Mouse (Mus musculus): Measurements from ENCODE around the gene Bmp7. TPM values are rescaled to one million over a fixed set of nuclear protein-coding genes. Genes with fewer than 3 reads are reported as not detected.
A peak's percentile ranks its signal among the peaks of the same experiment; 100 is the strongest.

Gene Bmp7
- polyA plus RNA-seq, 1 experiment from 2014 or later: 6.9 TPM

DNA sequence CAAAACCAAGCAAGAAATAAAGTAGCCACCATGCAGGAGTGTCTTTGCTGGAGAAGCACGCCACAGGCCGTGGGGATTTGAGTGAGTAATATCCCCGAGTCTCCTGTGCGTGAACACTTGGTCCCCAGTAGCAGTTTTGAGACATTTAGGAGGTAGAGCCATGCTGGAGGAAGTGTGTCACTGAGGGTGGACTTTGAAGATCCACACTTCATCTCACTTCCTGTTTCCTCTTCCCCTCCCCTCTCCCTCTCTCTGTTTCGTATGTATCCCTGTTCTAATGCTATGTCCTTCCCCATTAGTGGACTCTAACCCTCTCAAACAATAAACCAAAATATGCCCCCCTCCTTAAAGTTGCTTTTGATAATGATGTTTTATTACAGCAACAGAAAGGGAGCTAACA lies 26.4 kb upstream of the Bmp7 start:
- ATAC-seq: no peak
- Histone ChIP-seq H3K4me2 (no peak overlapping the region), H3K9ac (no peak overlapping the region), H3K36me3 (ENCODE audit: poor library complexity, severe bottlenecking) (no peaks in the 10 kb centered on the region), H3K4me1 (no peaks in the 10 kb centered on the region), H3K4me3 (no peak overlapping the region), H3K27me3 (no peaks in the 10 kb centered on the region), H3K27ac (no peak overlapping the region), H3K9me3 (replicated peaks) (no peaks in the 10 kb centered on the region)
- 80% methylated on average over 5 of the region's 5 CpGs for WGBS

DNA sequence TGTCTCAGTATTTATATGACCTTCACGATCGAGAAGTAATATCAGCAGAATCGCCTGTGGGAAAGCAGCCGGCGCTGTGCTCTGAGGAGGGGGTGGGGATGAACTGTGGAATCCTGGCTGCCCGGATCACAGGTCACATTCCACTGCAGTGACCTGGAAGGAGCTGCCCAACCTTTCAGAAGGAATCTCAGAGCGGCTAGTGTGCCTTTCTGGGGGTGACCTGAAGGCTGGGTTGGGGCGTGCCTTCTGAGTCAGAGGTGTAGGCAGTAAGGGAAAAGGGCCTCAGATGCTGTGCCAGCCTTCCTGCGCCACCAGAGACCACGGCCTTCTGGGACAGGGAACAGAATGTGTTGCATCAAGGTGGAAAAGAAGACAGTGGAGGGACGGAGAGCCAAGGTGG lies 25.1 kb upstream of the Bmp7 start:
- H3K4me2 ChIP-seq: no peak overlapping the region
- no peaks in the 10 kb centered on the region for H3K4me1 ChIP-seq
- H3K9ac ChIP-seq: no peak overlapping the region
- no peak overlapping the region for H3K27ac ChIP-seq
- H3K4me3 ChIP-seq: no peak overlapping the region
- H3K27me3 ChIP-seq: no peaks in the 10 kb centered on the region
- no peak for ATAC-seq
- no peaks in the 10 kb centered on the region for H3K36me3 ChIP-seq (ENCODE audit: poor library complexity, severe bottlenecking)
- H3K9me3 ChIP-seq (replicated peaks): no peaks in the 10 kb centered on the region
- WGBS: 48% methylated on average over 11 of the region's 11 CpGs

DNA sequence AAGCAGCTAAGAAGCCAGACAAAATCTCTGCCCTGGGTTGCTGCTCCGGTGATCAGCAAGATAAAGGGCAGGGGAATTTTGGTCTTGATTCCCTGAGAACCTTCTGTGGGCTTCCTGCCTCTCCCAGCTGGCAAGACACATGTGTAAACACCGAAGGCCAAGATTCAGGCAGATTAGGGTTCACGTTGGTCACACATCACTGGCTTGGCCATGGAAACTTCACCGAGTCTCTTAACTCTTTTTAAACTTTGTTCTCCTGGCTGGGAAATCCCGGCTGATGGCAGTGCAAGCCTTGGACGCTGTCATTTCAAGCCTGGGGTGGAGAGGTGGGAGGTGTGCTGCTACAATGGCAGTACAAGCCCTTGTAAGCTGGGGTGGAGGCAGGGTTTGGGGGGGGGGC lies 21.1 kb upstream of the Bmp7 start:
- ATAC-seq: no peak

DNA sequence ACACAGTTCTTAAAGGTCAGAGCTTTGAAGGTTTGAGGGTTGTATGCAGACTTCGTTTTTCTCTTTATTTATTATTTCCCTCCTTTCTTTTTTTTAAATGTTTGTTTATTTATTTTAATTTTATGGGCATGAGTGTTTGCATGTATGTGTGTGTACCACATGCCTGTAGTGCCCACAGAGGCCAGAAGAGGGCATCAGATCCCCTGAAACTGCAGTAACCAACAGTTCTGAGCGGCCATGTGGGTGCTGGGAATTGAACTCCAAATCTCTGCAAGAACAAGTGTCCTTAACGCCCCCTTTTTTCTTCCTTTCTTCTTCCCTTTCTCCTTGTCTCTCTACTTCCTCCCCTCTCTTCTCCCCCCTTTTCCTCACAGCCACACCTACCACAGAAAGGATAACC lies 20.2 kb upstream of the Bmp7 start:
- 87% methylated on average over 3 of the region's 3 CpGs for WGBS

More for the DNA sequence above, 21.1 kb upstream of the Bmp7 start:
- Histone ChIP-seq H3K36me3 (ENCODE audit: poor library complexity, severe bottlenecking) (no peaks in the 10 kb centered on the region), H3K9me3 (replicated peaks) (peaks cover 13% of the 10 kb centered on the region), H3K4me3 (no peak overlapping the region), H3K4me1 (peaks cover 8% of the 10 kb centered on the region; the same call in 1 of the 2 replicates), H3K9ac (no peak overlapping the region), H3K27me3 (no peaks in the 10 kb centered on the region), H3K4me2 (no peak overlapping the region), H3K27ac (no peak overlapping the region)
- WGBS: 65% methylated on average over 6 of the region's 6 CpGs

DNA sequence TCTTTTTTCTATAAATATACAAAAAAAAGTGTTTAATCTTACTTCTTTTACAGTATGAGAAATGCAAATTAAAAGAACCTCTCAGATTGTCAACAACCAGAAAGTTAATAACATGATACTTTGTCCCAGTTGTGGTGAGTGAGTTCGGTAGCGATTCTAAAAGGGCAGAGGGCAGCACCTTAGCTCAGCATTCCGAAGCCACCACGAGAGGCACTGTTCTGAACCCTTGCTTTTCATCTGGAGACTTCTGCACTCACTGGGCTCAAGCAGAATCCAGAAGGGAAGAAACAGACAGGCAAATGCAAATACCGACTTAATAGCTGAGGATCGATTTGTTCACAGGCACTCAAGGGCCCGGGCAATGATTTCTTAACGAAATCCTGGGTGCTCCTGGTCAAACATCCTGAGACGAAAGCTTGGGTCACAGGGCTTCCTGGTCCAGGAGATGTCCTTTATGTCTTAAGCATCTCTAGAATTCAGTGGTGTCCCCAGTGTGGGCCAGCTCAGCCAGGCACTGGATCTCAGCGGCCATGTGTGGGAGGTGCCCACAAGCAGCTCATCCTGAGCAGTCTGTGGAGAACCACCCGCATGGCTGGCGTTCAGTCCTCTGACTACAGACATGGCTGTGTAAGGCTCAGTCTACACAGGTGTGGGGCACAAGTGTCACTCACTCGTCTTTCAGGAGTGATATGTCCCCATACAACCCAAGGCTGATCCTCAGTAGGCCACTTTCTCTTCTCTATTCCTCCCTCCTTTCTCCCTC lies 19.1 kb upstream of the Bmp7 start:
- Histone ChIP-seq H3K9ac (no peak overlapping the region), H3K9me3 (replicated peaks) (peaks cover 19% of the 10 kb centered on the region), H3K4me3 (no peak overlapping the region), H3K27ac (no peak overlapping the region), H3K27me3 (no peaks in the 10 kb centered on the region), H3K4me2 (no peak overlapping the region), H3K36me3 (ENCODE audit: poor library complexity, severe bottlenecking) (no peaks in the 10 kb centered on the region), H3K4me1 (peaks cover 8% of the 10 kb centered on the region; the same call in 1 of the 2 replicates)
- no peak for ATAC-seq
- 50% methylated on average over 13 of the region's 13 CpGs for WGBS

More for the DNA sequence above, 20.2 kb upstream of the Bmp7 start:
- H3K27me3 ChIP-seq: no peaks in the 10 kb centered on the region
- peaks cover 19% of the 10 kb centered on the region for H3K9me3 ChIP-seq (replicated peaks)
- H3K27ac ChIP-seq: no peak overlapping the region
- no peak overlapping the region for H3K4me3 ChIP-seq
- no peak for ATAC-seq
- H3K36me3 ChIP-seq (ENCODE audit: poor library complexity, severe bottlenecking): no peaks in the 10 kb centered on the region
- H3K4me2 ChIP-seq: no peak overlapping the region
- no peak overlapping the region for H3K9ac ChIP-seq
- H3K4me1 ChIP-seq: peaks cover 8% of the 10 kb centered on the region; the same call in 1 of the 2 replicates

DNA sequence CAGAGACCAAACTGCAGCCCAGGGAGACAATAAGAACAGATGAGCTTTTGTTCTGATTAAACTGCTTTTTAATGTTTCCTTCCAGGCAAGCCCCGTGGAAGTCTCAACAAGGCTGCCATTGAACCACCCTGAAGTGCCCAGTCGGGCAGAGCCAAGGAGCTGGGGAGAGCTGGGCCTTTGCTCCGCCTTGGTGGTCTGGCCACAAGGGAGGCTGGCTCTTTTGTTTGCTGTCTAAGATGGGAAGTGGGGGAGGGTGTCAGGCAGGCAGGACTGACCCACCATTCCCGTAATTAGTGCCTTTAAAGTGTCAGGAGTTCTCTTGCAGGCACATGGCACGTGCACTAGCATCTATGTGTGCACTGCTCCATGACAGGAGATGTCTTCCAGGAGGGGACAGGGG lies 18.5 kb upstream of the Bmp7 start:
- Histone ChIP-seq H3K36me3 (ENCODE audit: poor library complexity, severe bottlenecking) (no peaks in the 10 kb centered on the region), H3K4me2 (no peak overlapping the region), H3K4me3 (no peak overlapping the region), H3K9ac (no peak overlapping the region), H3K27me3 (no peaks in the 10 kb centered on the region), H3K9me3 (replicated peaks) (peaks cover 19% of the 10 kb centered on the region), H3K27ac (no peak overlapping the region), H3K4me1 (peaks cover 8% of the 10 kb centered on the region; the same call in 1 of the 2 replicates)
- WGBS: 4% methylated on average over 5 of the region's 5 CpGs
- no peak for ATAC-seq

DNA sequence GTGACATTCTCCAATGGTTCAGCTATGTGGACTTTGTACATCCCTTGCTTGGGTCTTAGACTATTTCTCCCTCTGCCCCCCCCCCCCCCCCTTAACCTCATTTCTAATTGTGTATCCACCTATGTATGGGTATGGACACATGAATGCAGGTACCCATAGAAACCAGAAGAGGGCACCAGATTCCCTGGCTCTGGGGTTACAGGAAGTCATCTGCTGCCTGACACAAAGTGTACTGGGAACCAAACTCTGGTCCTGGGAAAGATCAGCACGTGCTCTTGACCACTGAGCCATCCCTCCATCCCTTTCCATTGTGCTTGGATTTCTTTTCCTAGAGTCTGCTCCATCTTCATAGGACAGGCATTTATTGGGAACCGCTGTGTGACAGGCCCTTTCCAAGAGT lies 11.9 kb upstream of the Bmp7 start:
- no peak overlapping the region for H3K9ac ChIP-seq
- H3K27me3 ChIP-seq: no peaks in the 10 kb centered on the region
- WGBS: 80% methylated on average over 2 of the region's 2 CpGs
- H3K4me3 ChIP-seq: no peak overlapping the region
- no peaks in the 10 kb centered on the region for H3K36me3 ChIP-seq (ENCODE audit: poor library complexity, severe bottlenecking)
- H3K4me2 ChIP-seq: no peak overlapping the region
- H3K27ac ChIP-seq: no peak overlapping the region
- no peak for ATAC-seq
- peaks cover 12% of the 10 kb centered on the region for H3K9me3 ChIP-seq (replicated peaks)
- peaks cover 5% of the 10 kb centered on the region for H3K4me1 ChIP-seq

DNA sequence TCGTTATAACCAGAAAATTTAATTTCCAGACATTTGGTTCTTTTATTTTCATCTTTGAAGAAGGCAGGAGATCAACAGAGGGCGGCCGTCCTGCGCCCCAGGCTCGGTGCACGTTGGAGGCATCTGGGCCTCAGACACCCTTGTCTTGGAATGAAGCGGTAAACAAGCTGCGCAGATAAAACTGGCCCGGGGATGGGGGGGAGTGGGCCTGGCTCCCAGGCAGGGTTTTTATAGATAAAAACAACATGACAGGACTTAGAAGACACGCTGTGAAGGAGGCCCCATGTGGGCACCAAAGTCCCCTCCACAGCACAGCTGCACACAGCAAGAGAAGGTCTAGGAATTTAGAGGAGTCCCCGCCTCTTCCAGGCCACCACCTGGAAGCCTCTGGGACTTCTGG lies 10.6 kb upstream of the Bmp7 start:
- no peaks in the 10 kb centered on the region for H3K36me3 ChIP-seq (ENCODE audit: poor library complexity, severe bottlenecking)
- H3K27ac ChIP-seq: no peak overlapping the region
- H3K4me2 ChIP-seq: no peak overlapping the region
- ATAC-seq: no peak
- 20% methylated on average over 11 of the region's 11 CpGs for WGBS
- H3K9me3 ChIP-seq (replicated peaks): 0 out of 2 replicates have a peak, but pooled peaks cover under 1% of the 10 kb centered on the region
- peaks cover 5% of the 10 kb centered on the region for H3K4me1 ChIP-seq
- no peak overlapping the region for H3K4me3 ChIP-seq
- H3K27me3 ChIP-seq: no peaks in the 10 kb centered on the region
- no peak overlapping the region for H3K9ac ChIP-seq

DNA sequence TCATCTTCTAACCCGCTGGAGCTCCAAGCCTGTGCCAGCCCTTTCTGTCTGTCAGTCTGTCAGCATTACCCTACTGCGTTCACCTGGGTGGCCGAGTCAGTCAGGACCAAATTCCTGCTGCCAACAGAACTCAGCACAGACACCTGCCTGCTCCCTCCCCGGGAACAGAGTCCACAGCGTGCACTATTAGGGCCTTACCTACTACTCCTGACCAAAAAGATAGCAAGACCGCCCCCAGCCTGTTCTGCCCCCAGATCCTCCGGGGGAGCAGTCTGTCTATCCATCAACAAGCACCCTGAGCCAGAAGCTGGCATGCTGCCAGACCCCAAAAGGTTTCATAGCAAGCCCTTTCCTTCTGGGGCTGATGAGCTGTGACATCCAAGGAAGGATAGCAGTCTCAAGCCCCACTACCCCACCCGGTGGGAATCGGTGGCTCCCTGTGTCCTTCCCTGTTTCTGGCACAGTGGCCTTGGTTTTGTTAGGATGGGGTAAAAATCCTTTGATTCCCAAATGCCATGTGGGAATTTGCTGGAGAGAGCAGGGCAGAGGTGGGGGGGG lies 10.1 kb upstream of the Bmp7 start:
- Histone ChIP-seq H3K9me3 (replicated peaks) (no peaks in the 10 kb centered on the region), H3K36me3 (ENCODE audit: poor library complexity, severe bottlenecking) (no peaks in the 10 kb centered on the region), H3K4me3 (no peak overlapping the region), H3K4me1 (peaks cover 5% of the 10 kb centered on the region), H3K4me2 (no peak overlapping the region), H3K27ac (no peak overlapping the region), H3K27me3 (no peaks in the 10 kb centered on the region), H3K9ac (no peak overlapping the region)
- 59% methylated on average over 9 of the region's 9 CpGs for WGBS
- ATAC-seq: peak; percentile 30; the same call in 1 of the 2 replicates

DNA sequence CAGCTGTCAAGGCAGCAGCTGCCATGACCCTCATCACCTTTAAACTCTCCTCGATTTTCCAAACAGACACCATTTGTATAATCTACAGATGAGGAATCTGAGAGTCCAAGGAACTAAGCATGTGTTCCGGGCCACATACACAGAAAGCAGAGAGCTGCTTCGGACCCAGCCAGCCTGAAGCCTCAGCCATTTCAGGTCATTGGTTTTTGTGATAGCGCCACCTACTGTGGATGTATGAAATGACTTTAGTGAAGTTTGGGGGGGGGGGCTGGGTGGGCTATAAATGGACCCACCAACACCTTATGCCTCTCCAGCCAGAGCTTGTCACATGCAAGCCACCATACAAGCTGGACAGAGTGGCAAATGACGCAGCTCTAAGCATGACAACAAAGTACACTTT lies 8.9 kb upstream of the Bmp7 start:
- Histone ChIP-seq H3K27ac (no peak overlapping the region), H3K9me3 (replicated peaks) (no peaks in the 10 kb centered on the region), H3K9ac (no peak overlapping the region), H3K4me2 (no peak overlapping the region), H3K4me3 (no peak overlapping the region), H3K4me1 (peaks cover 5% of the 10 kb centered on the region), H3K36me3 (ENCODE audit: poor library complexity, severe bottlenecking) (no peaks in the 10 kb centered on the region), H3K27me3 (no peaks in the 10 kb centered on the region)
- 36% methylated on average over 5 of the region's 5 CpGs for WGBS
- ATAC-seq: no peak

DNA sequence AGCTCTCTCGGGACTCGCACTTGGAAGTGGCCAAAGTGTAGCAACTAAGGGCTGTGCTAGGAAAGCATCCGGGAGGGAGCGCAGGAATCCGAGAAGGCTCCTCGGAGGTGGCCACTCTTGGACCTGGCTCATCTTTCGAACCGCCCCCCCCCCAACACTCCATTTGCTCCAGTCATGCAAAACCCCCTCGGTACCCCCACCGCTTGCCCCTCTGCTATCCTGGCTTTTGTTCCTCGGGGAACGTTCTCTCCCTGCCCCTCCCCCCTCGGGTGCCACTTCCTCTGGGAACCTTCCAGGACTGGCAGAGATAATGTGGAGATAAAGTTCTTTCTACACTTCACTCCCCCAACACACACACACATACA lies 660 bp upstream of the Bmp7 start:
- ATAC-seq: no peak
- H3K27me3 ChIP-seq: peaks cover 76% of the 10 kb centered on the region
- H3K4me1 ChIP-seq: peaks cover 44% of the 10 kb centered on the region
- no peaks in the 10 kb centered on the region for H3K9me3 ChIP-seq (replicated peaks)
- H3K9ac ChIP-seq: peak overlapping the region; percentile 59; the same call in 1 of the 2 replicates
- no peak overlapping the region for H3K27ac ChIP-seq
- WGBS: 2% methylated on average over 12 of the region's 13 CpGs
- peak overlapping the region; percentile 92 for H3K4me2 ChIP-seq
- no peaks in the 10 kb centered on the region for H3K36me3 ChIP-seq (ENCODE audit: poor library complexity, severe bottlenecking)
- H3K4me3 ChIP-seq: peak overlapping the region; percentile 45

DNA sequence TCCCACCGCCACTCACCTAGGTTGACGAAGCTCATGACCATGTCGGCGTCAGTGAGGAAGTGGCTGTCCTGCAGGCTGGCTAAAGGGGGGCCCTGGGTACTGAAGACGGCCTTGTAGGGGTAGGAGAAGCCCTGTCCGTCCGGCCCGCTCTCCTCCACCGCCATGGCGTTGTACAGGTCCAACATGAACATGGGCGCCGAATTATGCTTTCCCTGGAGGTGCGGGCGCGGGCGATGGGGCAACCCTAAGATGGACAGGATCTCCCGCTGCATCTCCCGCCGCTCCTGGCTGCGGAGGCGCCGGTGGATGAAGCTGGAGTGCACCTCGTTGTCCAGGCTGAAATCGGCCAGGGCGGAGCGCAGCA lies 500 bp downstream of the Bmp7 start:
- peak overlapping the region; percentile 45 for H3K4me3 ChIP-seq
- WGBS: under 1% methylated on average over 26 of the region's 26 CpGs
- H3K27ac ChIP-seq: peak overlapping the region; percentile 35
- no peak for ATAC-seq
- peaks cover 88% of the 10 kb centered on the region for H3K27me3 ChIP-seq
- H3K9me3 ChIP-seq (replicated peaks): no peaks in the 10 kb centered on the region
- H3K4me2 ChIP-seq: peak overlapping the region; percentile 92
- H3K36me3 ChIP-seq (ENCODE audit: poor library complexity, severe bottlenecking): no peaks in the 10 kb centered on the region
- H3K4me1 ChIP-seq: peaks cover 55% of the 10 kb centered on the region
- peak overlapping the region; percentile 59 for H3K9ac ChIP-seq
